Mouse (Mus musculus): ENCODE measurements around the gene Hcar2. TPM values are rescaled to one million over a fixed set of nuclear protein-coding genes. Genes with fewer than 3 reads are reported as not detected.

Gene Hcar2
- total RNA-seq, 2 experiments from 2014 or later: 1.9 to 7.2 TPM

Other genes with a start within 250 kb of the Hcar2 start
- gene Clip1, start 180.9 kb downstream of the Hcar2 start, total RNA-seq (2021): 10 to 100 TPM; 66.0 to 74.2 TPM
- gene Zcchc8, start 144.4 kb downstream of the Hcar2 start, total RNA-seq (2021): 10 to 100 TPM; 33.1 to 45.2 TPM
- 10 to 100 TPM; 65.4 to 76.6 TPM for gene Rsrc2, start 116.1 kb downstream of the Hcar2 start, total RNA-seq (2021)
- gene Kntc1, start 115.8 kb downstream of the Hcar2 start, total RNA-seq (2021): under 1 TPM; 0.53 to 0.90 TPM
- gene Hcar1, start 14.5 kb upstream of the Hcar2 start, total RNA-seq (2021): 10 to 100 TPM in 1 of 2 experiments, 1 to 10 TPM in 1; 5.1 to 18.0 TPM
- 10 to 100 TPM; 54.7 to 74.1 TPM for gene Denr, start 41.7 kb upstream of the Hcar2 start, total RNA-seq (2021)
- 1 to 10 TPM in 1 of 2 experiments, under 1 TPM in 1; 0.74 to 1.5 TPM for gene Gm43518, start 61.9 kb upstream of the Hcar2 start, total RNA-seq (2021)
- 1 to 10 TPM; 4.3 to 4.5 TPM for gene Ccdc62, start 65.2 kb upstream of the Hcar2 start, total RNA-seq (2021)
- 10 to 100 TPM; 20.1 to 28.4 TPM for gene Hip1r, start 108.1 kb upstream of the Hcar2 start, total RNA-seq (2021)
- gene Vps37b, start 166.8 kb upstream of the Hcar2 start, total RNA-seq (2021): 100 to 1,000 TPM in 1 of 2 experiments, 10 to 100 TPM in 1; 97.2 to 127 TPM
- 10 to 100 TPM; 10.6 to 15.2 TPM for gene Abcb9, start 230.3 kb upstream of the Hcar2 start, total RNA-seq (2021)
- gene Ogfod2, start 246.8 kb upstream of the Hcar2 start, total RNA-seq (2021): 10 to 100 TPM; 42.3 to 47.0 TPM

Data from adrenal gland, adult 18-20 months (tissue).